Mouse (Mus musculus): ENCODE data around the gene Zfp978. TPM values are rescaled to one million over a fixed set of nuclear protein-coding genes. Genes with fewer than 3 reads are reported as not detected.
"Not testable (repeated sequence)": the region's sequence is repeated elsewhere in the genome, so short reads cannot be mapped to it uniquely, and the experiment has no call there.

Zfp978 gene
- total RNA-seq, 2 experiments from 2014 or later, result 0.40 to 0.43 TPM

- DNase-seq; intact Hi-C loops (cut with DNase I): not testable (repeated sequence)
These were observed 11.3 kb upstream of the Zfp978 start for GRCm38 (mm10) chr4:147349687-147350415.

- intact Hi-C loops (cut with DNase I); DNase-seq: not testable (repeated sequence)
These were observed 10.6 kb upstream of the Zfp978 start for GRCm38 (mm10) chr4:147350541-147350940.

GRCm38 (mm10) chr4:147351376-147351980 is 9.6 kb upstream of the Zfp978 start:
- intact Hi-C loops (cut with DNase I); DNase-seq: not testable (repeated sequence)

- intact Hi-C loops (cut with DNase I); DNase-seq: not testable (repeated sequence)
These were observed 7.5 kb upstream of the Zfp978 start for GRCm38 (mm10) chr4:147353626-147354025.

GRCm38 (mm10) chr4:147356042-147356441 is 5.1 kb upstream of the Zfp978 start:
- intact Hi-C loops (cut with DNase I); DNase-seq: not testable (repeated sequence)

GRCm38 (mm10) chr4:147357195-147357594 is 3.9 kb upstream of the Zfp978 start:
- DNase-seq; intact Hi-C loops (cut with DNase I): not testable (repeated sequence)

GRCm38 (mm10) chr4:147361872-147362271 is 769 bp downstream of the Zfp978 start:
- DNase-seq; intact Hi-C loops (cut with DNase I): not testable (repeated sequence)

- DNase-seq; intact Hi-C loops (cut with DNase I): not testable (repeated sequence)
These were observed 8.5 kb downstream of the Zfp978 start for GRCm38 (mm10) chr4:147369564-147369963.

- DNase-seq; intact Hi-C loops (cut with DNase I): not testable (repeated sequence)
These were observed 22.1 kb downstream of the Zfp978 start for GRCm38 (mm10) chr4:147383199-147383598.

GRCm38 (mm10) chr4:147397201-147397600 is 36.1 kb downstream of the Zfp978 start:
- intact Hi-C loops (cut with DNase I); DNase-seq: not testable (repeated sequence)

GRCm38 (mm10) chr4:147397934-147398682 is 37.0 kb downstream of the Zfp978 start:
- DNase-seq; intact Hi-C loops (cut with DNase I): not testable (repeated sequence)

GRCm38 (mm10) chr4:147398741-147399140 is 37.6 kb downstream of the Zfp978 start:
- intact Hi-C loops (cut with DNase I), result not testable (repeated sequence)

GRCm38 (mm10) chr4:147399505-147399904 is 38.4 kb downstream of the Zfp978 start:
- DNase-seq; intact Hi-C loops (cut with DNase I): not testable (repeated sequence)

More at GRCm38 (mm10) chr4:147398741-147399140, 37.6 kb downstream of the Zfp978 start:
- DNase-seq, result not testable (repeated sequence)

GRCm38 (mm10) chr4:147400031-147400847 is 39.1 kb downstream of the Zfp978 start:
- DNase-seq; intact Hi-C loops (cut with DNase I): not testable (repeated sequence)

- intact Hi-C loops (cut with DNase I); DNase-seq: not testable (repeated sequence)
These were observed 40.0 kb downstream of the Zfp978 start for GRCm38 (mm10) chr4:147400848-147401715.

GRCm38 (mm10) chr4:147401736-147402506 is 40.8 kb downstream of the Zfp978 start:
- intact Hi-C loops (cut with DNase I); DNase-seq: not testable (repeated sequence)

GRCm38 (mm10) chr4:147402507-147402890 is 41.4 kb downstream of the Zfp978 start:
- intact Hi-C loops (cut with DNase I); DNase-seq: not testable (repeated sequence)

- DNase-seq; intact Hi-C loops (cut with DNase I): not testable (repeated sequence)
These were observed 42.4 kb downstream of the Zfp978 start for GRCm38 (mm10) chr4:147403509-147403908.
